Mouse (Mus musculus) stomach, embryonic 16.5 days (tissue): ENCODE measurements at regions not wholly inside any gene's neighbourhood (a gene's known extent, or its start where the extent isn't known, plus 50 kb on each side); places are given as distances from the start of the nearest gene placed in this dataset.

Source experiments
- ATAC-seq: fragments of 200-750 bp; cut with Nextera tagmentation; 2 replicates; pipeline ENCODE4 v1.8.0; 2017; ENCODE audit warnings: moderate number of reproducible peaks, moderate TSS enrichment; ENCODE audit not compliant: insufficient read depth, low FRiP score
- H3K27ac ChIP-seq: fragments of 300-500 bp; sonication (generic); 2 replicates; pipeline ENCODE4 v1.5.1; 2014; ENCODE audit warnings: low read length
- H3K27me3 ChIP-seq: fragments of 300-500 bp; sonication (generic); 2 replicates; pipeline ENCODE4 v1.6.1; 2014; ENCODE audit warnings: low read length, control low read depth, mixed read lengths; ENCODE audit not compliant: control insufficient read depth, insufficient read depth
- H3K36me3 ChIP-seq: fragments of 300-500 bp; sonication (generic); 2 replicates; pipeline ENCODE4 v1.6.1; 2014; ENCODE audit warnings: low read length; ENCODE audit not compliant: control insufficient read depth, insufficient read depth
- H3K4me1 ChIP-seq: fragments of 300-500 bp; sonication (generic); 2 replicates; pipeline ENCODE4 v1.6.1; 2014; ENCODE audit warnings: low read length, control low read depth, mixed read lengths; ENCODE audit not compliant: control insufficient read depth, insufficient read depth
- H3K4me2 ChIP-seq: fragments of 300-500 bp; sonication (generic); 2 replicates; pipeline ENCODE4 v1.6.1; 2014; ENCODE audit warnings: low read depth, low read length, mixed read lengths
- H3K4me3 ChIP-seq: fragments of 300-500 bp; sonication (generic); replicated peaks from 2 replicates; pipeline ENCODE4 v1.5.1; 2014; ENCODE audit warnings: mild to moderate bottlenecking, low read length
- H3K9ac ChIP-seq: fragments of 300-500 bp; sonication (generic); 2 replicates; pipeline ENCODE4 v1.6.1; 2014; ENCODE audit warnings: low read length
- H3K9me3 ChIP-seq: fragments of 300-500 bp; sonication (generic); replicated peaks from 2 replicates; pipeline ENCODE4 v1.6.1; 2016; ENCODE audit warnings: low read length, control low read depth; ENCODE audit not compliant: control insufficient read depth
- WGBS: fragments of 180-500 bp; shearing (Covaris S2); extraction: QIAGEN DNeasy Blood & Tissue Kit; methylation state at CpG from one replicate; pipeline ENCODE4 v1.1.7; 2014; 5-methylcytosine and 5-hydroxymethylcytosine counted together

- Histone ChIP-seq H3K4me1 (no peaks in the 10 kb centered on the region), H3K36me3 (no peaks in the 10 kb centered on the region), H3K9ac (no peak overlapping the region), H3K27me3 (no peaks in the 10 kb centered on the region), H3K27ac (no peak overlapping the region), H3K4me3 (no peak overlapping the region), H3K4me2 (no peak overlapping the region), H3K9me3 (no peaks in the 10 kb centered on the region)
- 88% methylated on average over 3 of the region's 3 CpGs for WGBS
- no peak for ATAC-seq
Observed at GRCm38 (mm10) chr11:19843084-19843483, 81.1 kb upstream of the Spred2 start.

- Histone ChIP-seq H3K9ac (no peak overlapping the region), H3K4me1 (peaks cover 8% of the 10 kb centered on the region), H3K27ac (no peak overlapping the region), H3K27me3 (no peaks in the 10 kb centered on the region), H3K4me3 (no peak overlapping the region), H3K4me2 (no peak overlapping the region), H3K36me3 (no peaks in the 10 kb centered on the region), H3K9me3 (no peaks in the 10 kb centered on the region)
- no peak for ATAC-seq
- 93% methylated on average over 6 of the region's 6 CpGs for WGBS
Observed at GRCm38 (mm10) chr11:19847910-19848309, 76.3 kb upstream of the Spred2 start.

- 69% methylated on average over 6 of the region's 6 CpGs for WGBS
- ATAC-seq, result peak; percentile 25; the same call in 1 of the 2 replicates
- Histone ChIP-seq H3K36me3 (no peaks in the 10 kb centered on the region), H3K4me1 (peaks cover 8% of the 10 kb centered on the region), H3K9me3 (no peaks in the 10 kb centered on the region), H3K27ac (peak overlapping the region; percentile 81; the same call in 1 of the 2 replicates), H3K4me3 (no peak overlapping the region), H3K9ac (no peak overlapping the region), H3K4me2 (no peak overlapping the region), H3K27me3 (no peaks in the 10 kb centered on the region)
Observed at GRCm38 (mm10) chr11:19848412-19848811, 75.8 kb upstream of the Spred2 start.

DNA sequence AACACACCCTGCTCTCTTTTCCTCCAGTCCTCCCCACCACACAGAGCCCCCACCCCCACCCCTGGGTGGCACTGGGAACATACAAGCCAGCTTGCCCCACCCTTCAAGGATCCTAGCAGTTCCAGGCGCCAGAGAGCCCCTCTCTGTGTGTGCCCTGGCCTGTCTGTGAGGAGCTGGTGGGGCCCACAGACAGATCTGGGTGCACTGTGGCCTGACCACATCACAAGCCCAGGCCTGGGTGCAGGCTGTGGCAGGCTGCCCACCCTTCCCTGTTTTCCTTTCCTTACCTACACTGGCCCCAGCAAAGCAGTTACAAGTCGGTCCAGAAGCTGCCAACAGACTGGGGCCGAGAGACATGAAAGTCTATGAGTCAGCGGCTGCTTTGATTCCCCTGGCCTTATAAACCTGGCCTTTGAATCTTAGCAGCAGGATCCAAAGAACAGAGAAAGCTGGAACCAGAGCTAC lies 74.8 kb upstream of the Spred2 start:
- H3K9me3 ChIP-seq, result no peaks in the 10 kb centered on the region
- no peaks in the 10 kb centered on the region for H3K36me3 ChIP-seq
- ATAC-seq, result peak; percentile 73
- H3K27ac ChIP-seq, result peak overlapping the region; percentile 81
- 44% methylated on average over 4 of the region's 4 CpGs for WGBS
- H3K27me3 ChIP-seq, result no peaks in the 10 kb centered on the region
- H3K4me3 ChIP-seq, result no peak overlapping the region
- H3K4me2 ChIP-seq, result no peak overlapping the region
- H3K9ac ChIP-seq, result 0 out of 2 replicates have a peak overlapping the region, but pooled peaks have one; percentile 9
- H3K4me1 ChIP-seq, result peaks cover 8% of the 10 kb centered on the region

GRCm38 (mm10) chr11:19849844-19850420 lies 74.2 kb upstream of the Spred2 start:
- ATAC-seq, result no peak
- no peaks in the 10 kb centered on the region for H3K9me3 ChIP-seq
- H3K27ac ChIP-seq, result peak overlapping the region; percentile 81
- no peaks in the 10 kb centered on the region for H3K27me3 ChIP-seq
- H3K36me3 ChIP-seq, result no peaks in the 10 kb centered on the region
- no peak overlapping the region for H3K4me3 ChIP-seq
- 69% methylated on average over 3 of the region's 3 CpGs for whole genome bisulfite sequencing
- H3K4me2 ChIP-seq, result no peak overlapping the region
- H3K9ac ChIP-seq, result no peak overlapping the region
- H3K4me1 ChIP-seq, result peaks cover 8% of the 10 kb centered on the region

- Histone ChIP-seq H3K4me2 (no peak overlapping the region), H3K9me3 (no peaks in the 10 kb centered on the region), H3K36me3 (no peaks in the 10 kb centered on the region), H3K4me1 (peaks cover 8% of the 10 kb centered on the region), H3K27me3 (no peaks in the 10 kb centered on the region), H3K27ac (peak overlapping the region; percentile 73), H3K9ac (no peak overlapping the region), H3K4me3 (no peak overlapping the region)
- ATAC-seq, result no peak
- WGBS, result 27% methylated on average over 6 of the region's 6 CpGs
Observed at GRCm38 (mm10) chr11:19851022-19851615, 73.1 kb upstream of the Spred2 start.

GRCm38 (mm10) chr11:19861596-19861995 lies 62.6 kb upstream of the Spred2 start:
- Histone ChIP-seq H3K4me3 (no peak overlapping the region), H3K36me3 (no peaks in the 10 kb centered on the region), H3K4me1 (no peaks in the 10 kb centered on the region), H3K27ac (peak overlapping the region; percentile 60; the same call in 1 of the 2 replicates), H3K9ac (no peak overlapping the region), H3K27me3 (no peaks in the 10 kb centered on the region), H3K4me2 (no peak overlapping the region), H3K9me3 (no peaks in the 10 kb centered on the region)
- ATAC-seq, result no peak
- WGBS, result 74% methylated on average over 4 of the region's 4 CpGs

DNA sequence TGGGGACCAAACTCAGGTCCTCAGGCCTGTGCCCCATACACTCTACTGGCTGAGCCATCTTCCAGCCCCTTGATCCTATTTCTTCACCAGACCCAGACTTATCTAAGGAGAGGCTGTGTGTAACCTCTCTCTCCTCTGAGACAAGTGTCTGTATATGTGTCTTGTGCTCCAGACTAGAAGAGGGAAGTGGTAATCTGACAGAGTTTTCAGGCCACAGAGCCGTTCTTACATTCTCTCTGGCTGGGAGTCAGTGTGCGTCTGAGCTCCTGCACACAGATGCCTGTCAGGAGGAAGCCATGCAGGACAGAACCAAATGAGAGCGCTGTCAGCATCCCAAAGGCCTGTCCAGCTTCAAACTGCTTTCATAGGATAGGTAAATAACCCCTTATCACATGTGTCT lies 60.8 kb upstream of the Spred2 start:
- no peak overlapping the region for H3K4me2 ChIP-seq
- H3K9me3 ChIP-seq, result peaks cover 6% of the 10 kb centered on the region; the same call in 1 of the 2 replicates
- no peak overlapping the region for H3K9ac ChIP-seq
- H3K27ac ChIP-seq, result no peak overlapping the region
- H3K36me3 ChIP-seq, result no peaks in the 10 kb centered on the region
- H3K4me3 ChIP-seq, result no peak overlapping the region
- 80% methylated on average over 3 of the region's 3 CpGs for WGBS
- H3K4me1 ChIP-seq, result no peaks in the 10 kb centered on the region
- H3K27me3 ChIP-seq, result no peaks in the 10 kb centered on the region
- ATAC-seq, result no peak

GRCm38 (mm10) chr11:19866262-19866661 lies 57.9 kb upstream of the Spred2 start:
- H3K36me3 ChIP-seq, result no peaks in the 10 kb centered on the region
- 26% methylated on average over 2 of the region's 2 CpGs for WGBS
- ATAC-seq, result no peak

More at GRCm38 (mm10) chr11:19866262-19866661, 57.9 kb upstream of the Spred2 start:
- no peak overlapping the region for H3K4me3 ChIP-seq
- no peaks in the 10 kb centered on the region for H3K4me1 ChIP-seq
- no peak overlapping the region for H3K4me2 ChIP-seq
- no peaks in the 10 kb centered on the region for H3K27me3 ChIP-seq
- H3K27ac ChIP-seq, result no peak overlapping the region
- peaks cover 6% of the 10 kb centered on the region; the same call in 1 of the 2 replicates for H3K9me3 ChIP-seq
- no peak overlapping the region for H3K9ac ChIP-seq
